Mouse (Mus musculus): ENCODE measurements around the gene Proca1.

Gene Proca1

GRCm38 (mm10) chr11:78166640-78167039 lies 26.6 kb upstream of the Proca1 start:
- no peak for DNase-seq

GRCm38 (mm10) chr11:78167257-78167959 lies 25.8 kb upstream of the Proca1 start:
- DNase-seq: no peak

GRCm38 (mm10) chr11:78168541-78169468 lies 24.4 kb upstream of the Proca1 start:
- peak; percentile 17 for DNase-seq

GRCm38 (mm10) chr11:78170306-78170705 lies 22.9 kb upstream of the Proca1 start:
- no peak for DNase-seq

GRCm38 (mm10) chr11:78171328-78171727 lies 21.9 kb upstream of the Proca1 start:
- DNase-seq: no peak

- DNase-seq: no peak
These were observed 21.0 kb upstream of the Proca1 start for GRCm38 (mm10) chr11:78172034-78172747.

- DNase-seq: no peak
These were observed 20.3 kb upstream of the Proca1 start for GRCm38 (mm10) chr11:78172748-78173383.

GRCm38 (mm10) chr11:78174506-78174905 lies 18.7 kb upstream of the Proca1 start:
- no peak for DNase-seq

- no peak for DNase-seq
These were observed 17.3 kb upstream of the Proca1 start for GRCm38 (mm10) chr11:78175771-78176401.

- DNase-seq: peak; percentile 75
These were observed 16.8 kb upstream of the Proca1 start, which contains the start of the genes Nek8 and Tlcd1 for GRCm38 (mm10) chr11:78176402-78176862. TSS of gene Nek8 (minus strand) at chr11:78176675. TSS of gene Tlcd1 (plus strand) at chr11:78176711.

- DNase-seq: no peak
These were observed 16.3 kb upstream of the Proca1 start for GRCm38 (mm10) chr11:78176905-78177331.

GRCm38 (mm10) chr11:78177437-78177836 lies 15.8 kb upstream of the Proca1 start:
- no peak for DNase-seq

- DNase-seq: peak; percentile 92
These were observed 15.0 kb upstream of the Proca1 start for GRCm38 (mm10) chr11:78177903-78178858.

GRCm38 (mm10) chr11:78178859-78179437 lies 14.2 kb upstream of the Proca1 start:
- DNase-seq: peak; percentile 68

- no peak for DNase-seq
These were observed 13.7 kb upstream of the Proca1 start for GRCm38 (mm10) chr11:78179438-78179999.

- DNase-seq: no peak
These were observed 13.0 kb upstream of the Proca1 start for GRCm38 (mm10) chr11:78180081-78180761.

- DNase-seq: no peak
These were observed 11.3 kb upstream of the Proca1 start for GRCm38 (mm10) chr11:78181830-78182357.

- DNase-seq: no peak
These were observed 10.7 kb upstream of the Proca1 start for GRCm38 (mm10) chr11:78182450-78182849.
